Mouse (Mus musculus) lung, adult 10 weeks (tissue): ENCODE measurements around the gene Rxfp3. TPM values are rescaled to one million over a fixed set of nuclear protein-coding genes. Genes with fewer than 3 reads are reported as not detected.

Source experiments
- polyA plus RNA-seq: library from polyadenylated mRNA; stranded (reverse); fragments of 350-450 nt; fragmentation: Illumina TruSeq; extraction: RNeasy Lipid Tissue Mini Kit (QIAGEN cat#74804); gene quantifications from one replicate; pipeline ENCODE4 v1.2.3, GENCODE M21; 2014; ENCODE audit warnings: low read depth, low replicate concordance; ENCODE audit not compliant: insufficient read depth

Rxfp3 gene
- polyA plus RNA-seq, result not detected

GRCm38 (mm10) chr15:11037711-11038110, at the start of gene Rxfp3:
Gene Rxfp3 (minus strand): TSS chr15:11037991.

GRCm38 (mm10) chr15:11064558-11065411, 27.0 kb upstream of the Rxfp3 start, which contains the start of gene Adamts12:
Gene Adamts12 (plus strand): TSS chr15:11064790.

GRCm38 (mm10) chr15:11000421-11000820, 37.4 kb downstream of the Rxfp3 start, which contains the start of gene Slc45a2:
Gene Slc45a2 (plus strand): TSS chr15:11000721.

Other genes starting within 250 kb of the Rxfp3 start
- gene C1qtnf3, start 85.7 kb downstream of the Rxfp3 start, polyA plus RNA-seq, result 1.2 TPM
- 9.2 TPM for gene Amacr, start 56.2 kb downstream of the Rxfp3 start, polyA plus RNA-seq
- not detected for gene Slc45a2, start 37.3 kb downstream of the Rxfp3 start, polyA plus RNA-seq
- 0.38 TPM for gene Adamts12, start 26.8 kb upstream of the Rxfp3 start, polyA plus RNA-seq